Mouse (Mus musculus) limb, embryonic 15.5 days (tissue): ENCODE data around the gene Fstl1. TPM values are rescaled to one million over a fixed set of nuclear protein-coding genes. Genes with fewer than 3 reads are reported as not detected.

Experiments used
- ATAC-seq: fragments of 200-750 bp; cut with Nextera tagmentation; 2 replicates; pipeline ENCODE4 v1.8.0; 2017; ENCODE audit warnings: low read depth, moderate TSS enrichment; ENCODE audit not compliant: insufficient number of reproducible peaks, low FRiP score, low TSS enrichment
- H3K27ac ChIP-seq: fragments of 300-500 bp; sonication (generic); 2 replicates; pipeline ENCODE4 v1.5.1; 2015; ENCODE audit warnings: moderate library complexity, mild to moderate bottlenecking, inconsistent platforms
- H3K27me3 ChIP-seq: fragments of 300-500 bp; sonication (generic); 2 replicates; pipeline ENCODE4 v1.6.1; 2015; ENCODE audit warnings: inconsistent platforms
- H3K36me3 ChIP-seq: fragments of 300-500 bp; sonication (generic); 2 replicates; pipeline ENCODE4 v1.6.1; 2015; ENCODE audit warnings: inconsistent platforms
- H3K4me1 ChIP-seq: fragments of 300-500 bp; sonication (generic); 2 replicates; pipeline ENCODE4 v1.6.1; 2015; ENCODE audit warnings: inconsistent platforms
- H3K4me2 ChIP-seq: fragments of 300-500 bp; sonication (generic); 2 replicates; pipeline ENCODE4 v1.6.1; 2015; ENCODE audit warnings: mild to moderate bottlenecking, inconsistent platforms
- H3K4me3 ChIP-seq: fragments of 300-500 bp; sonication (generic); 2 replicates; pipeline ENCODE4 v1.5.1; 2015; ENCODE audit warnings: mild to moderate bottlenecking, inconsistent platforms
- H3K9ac ChIP-seq: fragments of 300-500 bp; sonication (generic); 2 replicates; pipeline ENCODE4 v1.6.1; 2015; ENCODE audit warnings: inconsistent platforms
- H3K9me3 ChIP-seq: fragments of 300-500 bp; sonication (generic); 2 replicates; pipeline ENCODE4 v1.6.1; 2016; ENCODE audit warnings: inconsistent platforms
- WGBS: fragments of 180-500 bp; shearing (Covaris S2); methylation state at CpG from one replicate; pipeline ENCODE4 v1.1.7; 2015; 5-methylcytosine and 5-hydroxymethylcytosine counted together
- polyA plus RNA-seq: library from polyadenylated mRNA; unstranded; fragments of >200 nt; fragmentation: Nextera tagmentation; extraction: Ambion mirVana; gene quantifications from 2 replicates; pipeline ENCODE4 v1.2.1, GENCODE M21; 2015

Gene Fstl1
- polyA plus RNA-seq, 1 experiment from 2014 or later = 854 TPM

DNA sequence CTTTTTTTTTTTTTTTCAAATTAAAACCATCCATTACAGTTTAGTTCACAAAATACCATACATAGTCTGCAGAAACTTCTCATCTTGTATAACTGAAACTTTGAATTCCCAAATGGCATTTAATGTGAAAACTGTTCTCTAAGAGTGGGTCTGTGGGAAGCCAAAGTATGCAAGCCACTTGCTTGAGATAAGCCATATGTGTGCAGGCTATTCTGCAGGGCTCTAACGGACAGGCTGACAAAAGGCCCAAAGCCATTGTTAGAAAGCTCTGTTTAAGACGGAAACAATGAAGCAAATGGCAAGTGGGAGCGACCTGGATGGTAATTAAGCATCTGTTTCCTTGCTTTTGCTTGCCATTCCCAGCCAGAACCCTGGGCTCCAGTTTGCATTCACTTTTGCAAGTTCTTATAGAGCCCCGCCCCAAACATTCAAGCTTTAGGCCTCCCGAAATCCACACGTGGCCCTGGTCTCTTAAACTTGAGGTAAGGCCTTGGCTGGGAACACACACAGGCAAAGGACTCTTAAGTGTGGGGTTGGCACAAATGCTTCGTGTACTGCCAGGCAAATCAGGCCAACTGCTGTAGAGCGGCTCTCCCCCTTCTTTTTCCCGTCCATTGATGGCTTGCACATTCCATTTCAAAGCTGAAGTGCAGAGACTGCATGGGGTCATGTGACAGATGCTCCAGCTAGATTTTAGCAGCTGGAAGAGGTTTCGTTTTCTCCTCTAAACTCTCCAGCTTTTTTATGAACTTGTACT is 32.4 kb downstream of the Fstl1 start:
- H3K4me2 ChIP-seq = peak overlapping the region; percentile 0; the same call in 1 of the 2 replicates
- H3K27me3 ChIP-seq = no peaks in the 10 kb centered on the region
- peak overlapping the region; percentile 81 for H3K27ac ChIP-seq
- H3K9me3 ChIP-seq = no peaks in the 10 kb centered on the region
- 24% methylated on average over 10 of the region's 10 CpGs for WGBS
- peak; percentile 75 for ATAC-seq
- H3K36me3 ChIP-seq = peaks cover 28% of the 10 kb centered on the region
- peaks cover 66% of the 10 kb centered on the region for H3K4me1 ChIP-seq
- H3K9ac ChIP-seq = no peak overlapping the region
- H3K4me3 ChIP-seq = no peak overlapping the region

DNA sequence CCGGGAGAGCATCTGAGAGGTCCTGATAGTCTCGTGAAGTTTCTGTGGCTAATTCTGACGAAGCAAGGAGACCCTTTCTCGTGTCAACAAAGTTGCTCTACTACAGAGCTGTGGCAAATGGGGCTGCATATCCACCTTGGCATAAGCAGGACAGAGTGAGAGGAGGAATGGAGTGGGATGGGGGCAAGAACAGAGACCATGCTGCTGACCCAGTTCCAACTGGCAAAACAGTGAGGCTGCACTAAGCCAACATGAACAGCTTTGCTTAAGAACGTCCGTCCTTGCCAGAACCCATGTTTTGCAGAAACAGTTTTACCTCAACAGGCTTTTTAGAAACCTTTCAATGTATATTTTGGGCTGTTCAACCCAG is 32.9 kb downstream of the Fstl1 start:
- H3K27ac ChIP-seq = peak overlapping the region; percentile 81
- peaks cover 68% of the 10 kb centered on the region for H3K4me1 ChIP-seq
- H3K9me3 ChIP-seq = no peaks in the 10 kb centered on the region
- H3K4me3 ChIP-seq = no peak overlapping the region
- 0 out of 2 replicates have a peak, but pooled peaks have one; percentile 27 for ATAC-seq
- peaks cover 22% of the 10 kb centered on the region for H3K36me3 ChIP-seq
- no peak overlapping the region for H3K9ac ChIP-seq
- WGBS = 32% methylated on average over 6 of the region's 6 CpGs
- peak overlapping the region; percentile 0; the same call in 1 of the 2 replicates for H3K4me2 ChIP-seq
- H3K27me3 ChIP-seq = no peaks in the 10 kb centered on the region

DNA sequence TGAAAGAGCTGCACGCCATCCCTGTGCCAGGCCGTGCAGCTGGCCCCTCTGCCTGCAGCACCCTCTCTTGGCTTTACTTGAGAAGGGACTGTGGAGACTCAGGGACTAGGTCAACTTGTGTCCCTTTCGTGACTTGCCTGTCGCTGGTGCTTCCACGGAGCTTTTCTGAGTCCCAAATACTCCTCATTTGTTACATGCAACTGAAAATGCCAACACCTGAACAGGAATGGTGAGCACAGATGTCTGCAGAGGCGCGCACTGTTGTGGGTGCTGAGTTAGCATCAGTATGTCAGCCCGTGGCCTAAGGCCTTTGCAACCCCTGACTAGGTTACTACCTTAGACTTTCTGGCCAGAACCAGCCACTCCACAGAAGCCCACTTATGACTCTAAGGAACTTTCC is 35.2 kb downstream of the Fstl1 start:
- no peak overlapping the region for H3K4me2 ChIP-seq
- peaks cover 56% of the 10 kb centered on the region for H3K4me1 ChIP-seq
- no peak overlapping the region for H3K4me3 ChIP-seq
- H3K9me3 ChIP-seq = no peaks in the 10 kb centered on the region
- ATAC-seq = no peak
- H3K36me3 ChIP-seq = peaks cover 32% of the 10 kb centered on the region
- H3K27ac ChIP-seq = no peak overlapping the region
- H3K27me3 ChIP-seq = no peaks in the 10 kb centered on the region
- no peak overlapping the region for H3K9ac ChIP-seq
- WGBS = 87% methylated on average over 8 of the region's 8 CpGs

DNA sequence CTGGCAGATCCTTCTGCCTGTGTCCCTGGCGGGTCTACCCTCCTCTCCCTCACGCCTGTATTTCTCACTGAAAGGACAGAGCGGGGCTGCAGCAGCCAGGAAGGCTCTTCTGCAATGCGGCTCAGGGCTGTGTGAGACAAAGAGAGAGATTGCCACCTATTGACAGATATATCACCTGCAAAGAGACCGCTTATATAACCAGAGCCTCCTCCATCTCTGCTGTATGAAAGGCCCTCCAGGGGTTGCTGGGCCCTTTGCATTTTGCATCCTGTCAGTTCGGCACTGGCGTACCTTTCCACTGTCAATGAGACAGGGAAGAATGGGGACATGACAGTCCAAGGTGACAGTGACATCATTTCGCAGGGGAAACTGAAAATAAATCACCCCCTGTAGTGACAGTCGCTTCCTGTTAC is 35.8 kb downstream of the Fstl1 start:
- WGBS = 44% methylated on average over 9 of the region's 9 CpGs
- H3K4me1 ChIP-seq = peaks cover 50% of the 10 kb centered on the region
- no peak overlapping the region; the same call in 1 of the 2 replicates for H3K27ac ChIP-seq
- H3K4me2 ChIP-seq = no peak overlapping the region
- H3K27me3 ChIP-seq = no peaks in the 10 kb centered on the region
- H3K36me3 ChIP-seq = peaks cover 29% of the 10 kb centered on the region
- H3K9me3 ChIP-seq = no peaks in the 10 kb centered on the region
- ATAC-seq = no peak
- no peak overlapping the region for H3K4me3 ChIP-seq
- no peak overlapping the region for H3K9ac ChIP-seq

DNA sequence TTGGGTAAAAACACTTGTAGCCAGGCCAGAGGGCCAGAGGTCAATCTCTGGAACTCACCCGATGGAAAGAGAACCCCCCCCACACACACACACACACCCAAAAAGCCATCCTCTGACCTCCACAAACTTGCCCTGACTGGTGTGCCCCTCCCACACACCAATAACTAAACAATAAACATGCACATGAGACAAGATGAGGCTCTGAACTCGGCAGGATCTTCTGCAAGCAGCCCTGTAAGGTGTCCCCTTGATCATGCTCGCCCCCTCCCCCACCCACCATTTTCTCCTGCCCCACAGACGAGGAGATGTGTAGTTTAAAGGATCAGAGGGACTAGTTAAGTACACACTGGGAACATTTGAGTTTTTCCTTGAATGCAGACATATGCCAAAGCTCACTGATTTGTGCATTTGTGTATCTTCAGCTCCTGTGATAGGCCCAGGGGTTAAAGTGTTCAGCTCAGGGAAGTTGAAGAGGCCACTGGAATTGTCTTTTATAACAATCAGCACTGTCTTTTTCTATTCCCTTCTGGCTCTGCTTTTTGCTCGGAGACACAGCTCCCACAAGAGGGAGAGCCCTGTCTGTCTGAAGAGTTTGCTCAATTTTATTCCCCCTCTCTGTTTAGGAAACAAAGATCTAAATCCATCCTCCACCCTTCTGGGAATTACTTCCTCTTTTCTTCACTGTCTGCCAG is 37.2 kb downstream of the Fstl1 start:
- no peak for ATAC-seq
- no peak overlapping the region for H3K4me2 ChIP-seq
- H3K36me3 ChIP-seq = peaks cover 37% of the 10 kb centered on the region
- H3K4me3 ChIP-seq = no peak overlapping the region
- no peaks in the 10 kb centered on the region for H3K9me3 ChIP-seq
- peaks cover 40% of the 10 kb centered on the region for H3K4me1 ChIP-seq
- peak overlapping the region; percentile 63 for H3K27ac ChIP-seq
- no peak overlapping the region for H3K9ac ChIP-seq
- 31% methylated on average over 5 of the region's 5 CpGs for WGBS
- no peaks in the 10 kb centered on the region for H3K27me3 ChIP-seq

DNA sequence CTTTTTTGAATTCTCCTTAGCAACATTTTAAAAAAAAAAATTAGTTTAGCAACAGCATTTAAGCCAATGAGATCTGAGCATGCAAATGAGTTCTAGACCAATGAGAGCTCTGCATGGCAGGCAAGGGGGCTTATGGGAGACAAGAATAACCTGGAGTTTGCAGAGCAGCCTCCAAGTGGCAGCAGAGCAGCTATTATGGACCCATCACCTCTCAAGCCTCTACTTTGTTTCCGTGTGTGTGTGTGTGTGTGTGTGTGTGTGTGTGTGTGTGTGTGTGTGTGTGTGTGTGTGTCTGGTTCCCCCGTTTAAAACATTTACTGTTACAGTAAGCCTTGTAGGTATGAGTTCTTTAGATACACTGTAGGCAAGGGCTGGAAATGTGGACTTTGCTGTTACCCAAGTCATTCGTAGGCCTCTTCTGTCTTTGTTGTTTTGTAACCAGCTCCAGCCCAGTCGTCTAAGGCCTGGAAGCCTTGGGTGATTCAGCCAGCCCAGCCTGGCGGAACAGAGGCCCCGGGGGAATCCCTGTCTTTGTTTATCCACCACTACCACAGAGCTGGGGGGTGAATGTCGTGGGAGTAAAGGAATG is 37.8 kb downstream of the Fstl1 start:
- peaks cover 44% of the 10 kb centered on the region for H3K36me3 ChIP-seq
- H3K4me2 ChIP-seq = no peak overlapping the region
- no peak overlapping the region for H3K9ac ChIP-seq
- peak; percentile 79 for ATAC-seq
- H3K27ac ChIP-seq = peak overlapping the region; percentile 70
- no peak overlapping the region for H3K4me3 ChIP-seq
- WGBS = 30% methylated on average over 7 of the region's 7 CpGs
- H3K27me3 ChIP-seq = no peaks in the 10 kb centered on the region
- H3K9me3 ChIP-seq = no peaks in the 10 kb centered on the region
- H3K4me1 ChIP-seq = peaks cover 34% of the 10 kb centered on the region

DNA sequence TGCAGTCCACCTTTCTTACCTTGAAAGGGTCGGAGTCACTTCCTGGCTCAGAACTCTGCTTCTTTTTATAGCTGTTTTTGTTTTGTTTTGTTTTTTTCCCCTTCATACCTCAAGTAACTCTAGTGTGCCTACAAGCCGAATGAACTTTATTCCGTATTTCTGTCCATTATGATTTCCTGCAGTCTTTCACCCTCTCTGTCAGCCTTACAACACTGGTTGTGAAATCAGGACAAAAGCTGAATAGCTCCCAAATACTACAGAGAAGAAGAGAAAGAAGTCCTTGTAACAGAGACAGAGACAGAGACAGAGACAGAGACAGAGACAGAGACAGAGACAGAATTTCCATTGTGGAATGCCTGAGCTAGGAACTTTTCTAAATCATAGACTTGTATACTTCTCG is 41.3 kb downstream of the Fstl1 start:
- peaks cover 62% of the 10 kb centered on the region for H3K36me3 ChIP-seq

DNA sequence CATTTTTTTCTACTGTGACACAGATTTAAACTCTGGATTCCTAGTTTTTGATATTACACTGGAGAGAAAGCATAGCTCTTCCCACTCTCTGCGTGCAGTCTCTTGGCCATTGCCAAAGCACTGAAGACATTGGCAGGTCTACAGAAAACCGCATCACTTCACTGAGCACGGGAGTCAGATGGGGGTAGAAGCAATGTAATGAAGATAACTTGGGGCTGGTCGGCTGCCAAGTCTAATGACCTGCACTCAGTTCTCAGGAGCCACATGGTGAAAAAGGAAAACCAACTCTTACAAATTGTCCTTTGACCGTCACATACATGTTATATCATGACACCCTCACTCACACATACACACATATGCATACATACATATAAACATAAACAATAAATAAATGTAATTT is 47.3 kb downstream of the Fstl1 start:
- WGBS = 72% methylated on average over 5 of the region's 5 CpGs
- H3K27me3 ChIP-seq = no peaks in the 10 kb centered on the region
- H3K9me3 ChIP-seq = no peaks in the 10 kb centered on the region
- peaks cover 93% of the 10 kb centered on the region for H3K36me3 ChIP-seq
- no peak overlapping the region for H3K9ac ChIP-seq
- ATAC-seq = no peak
- H3K4me3 ChIP-seq = no peak overlapping the region
- no peak overlapping the region for H3K27ac ChIP-seq
- no peak overlapping the region for H3K4me2 ChIP-seq
- H3K4me1 ChIP-seq = no peaks in the 10 kb centered on the region

More for the DNA sequence above, 41.3 kb downstream of the Fstl1 start:
- 88% methylated on average over 4 of the region's 4 CpGs for WGBS
- Histone ChIP-seq H3K9me3 (no peaks in the 10 kb centered on the region), H3K4me2 (no peak overlapping the region), H3K4me1 (peaks cover 15% of the 10 kb centered on the region), H3K27me3 (no peaks in the 10 kb centered on the region), H3K9ac (no peak overlapping the region), H3K27ac (no peak overlapping the region), H3K4me3 (no peak overlapping the region)
- no peak for ATAC-seq

DNA sequence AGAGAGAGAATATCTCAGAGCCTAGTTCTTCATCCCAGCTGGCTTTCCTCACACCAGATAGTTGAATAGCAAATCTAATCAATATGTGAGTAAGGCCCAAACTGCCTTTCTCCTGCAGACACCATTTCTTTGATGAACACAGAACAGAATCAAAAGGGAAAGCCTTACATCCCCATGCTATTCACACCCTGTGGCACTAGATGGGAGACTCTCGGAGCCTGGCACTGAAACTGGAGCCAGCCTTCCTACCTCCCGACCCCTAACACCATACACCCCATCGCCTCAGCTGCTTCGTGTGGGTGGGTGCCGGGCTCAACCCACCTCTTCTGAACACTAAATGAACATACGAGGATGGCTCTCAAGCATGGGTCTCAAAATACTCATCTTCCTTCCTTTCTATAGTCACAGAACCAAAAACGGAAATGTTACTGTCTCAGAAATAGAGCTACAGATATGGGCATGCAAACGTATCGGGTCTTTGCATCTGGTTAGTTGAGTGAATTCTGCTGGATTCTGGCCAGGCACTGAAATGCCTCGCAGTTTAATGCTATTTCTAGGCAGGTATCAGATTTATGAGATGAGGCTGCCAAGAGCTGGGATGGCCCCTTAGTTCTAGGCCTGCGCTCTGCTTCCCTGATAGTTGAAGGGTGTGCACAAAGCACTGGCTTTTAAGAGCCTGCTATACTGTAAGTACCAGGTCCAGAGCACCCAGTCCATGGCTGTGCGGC is 48.3 kb downstream of the Fstl1 start:
- Histone ChIP-seq H3K27me3 (no peaks in the 10 kb centered on the region), H3K9me3 (no peaks in the 10 kb centered on the region), H3K9ac (no peak overlapping the region), H3K4me2 (no peak overlapping the region), H3K4me3 (no peak overlapping the region), H3K4me1 (no peaks in the 10 kb centered on the region), H3K27ac (no peak overlapping the region), H3K36me3 (peaks cover 96% of the 10 kb centered on the region)
- 78% methylated on average over 12 of the region's 12 CpGs for WGBS
- ATAC-seq = no peak

DNA sequence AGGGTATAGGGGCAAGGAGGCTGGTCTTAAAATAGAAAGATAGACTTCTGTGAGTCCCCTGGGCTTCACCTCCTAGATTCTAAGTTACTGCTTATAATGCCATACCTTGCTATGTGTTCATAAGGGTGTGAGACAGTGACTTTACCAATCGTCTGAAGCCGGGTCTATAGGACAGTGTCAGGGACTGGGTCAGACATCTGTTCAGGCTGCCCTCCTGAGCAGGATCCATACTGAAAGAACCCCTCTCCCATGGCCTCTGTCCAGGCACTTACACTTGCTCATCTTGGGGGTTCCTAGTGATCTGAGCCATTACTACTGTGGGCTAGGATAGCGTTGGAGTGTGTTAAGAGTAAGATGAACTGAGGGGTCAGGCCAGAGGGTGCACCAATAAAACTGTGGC is 49.6 kb downstream of the Fstl1 start:
- Histone ChIP-seq H3K36me3 (peaks cover 96% of the 10 kb centered on the region), H3K4me2 (no peak overlapping the region), H3K27me3 (no peaks in the 10 kb centered on the region), H3K4me3 (no peak overlapping the region), H3K4me1 (no peaks in the 10 kb centered on the region), H3K9me3 (no peaks in the 10 kb centered on the region), H3K9ac (no peak overlapping the region), H3K27ac (no peak overlapping the region)
- no peak for ATAC-seq
- WGBS = 91% methylated on average over 3 of the region's 3 CpGs

DNA sequence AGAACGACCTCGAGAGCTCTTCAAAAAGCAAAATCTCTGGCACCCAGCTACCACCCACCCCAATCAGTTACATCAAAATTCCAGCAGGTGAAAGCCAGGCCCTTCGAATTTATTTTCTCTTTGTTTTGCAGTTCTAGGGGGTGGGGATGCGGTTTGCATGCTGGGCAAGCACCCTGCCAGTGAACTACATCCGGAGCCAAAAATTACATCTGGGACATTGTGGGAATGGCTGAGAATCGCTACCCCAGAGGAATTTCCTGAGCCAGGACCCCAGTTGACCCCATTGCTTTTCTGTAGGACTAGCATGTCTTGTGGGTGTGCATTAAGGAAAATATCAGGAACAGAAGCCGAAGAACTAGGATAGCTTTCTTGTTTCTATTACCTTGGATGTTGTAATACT is 54.4 kb downstream of the Fstl1 start:
- 80% methylated on average over 7 of the region's 7 CpGs for WGBS
- Histone ChIP-seq H3K4me2 (no peak overlapping the region), H3K4me3 (no peak overlapping the region), H3K27me3 (no peaks in the 10 kb centered on the region), H3K36me3 (peaks cover 94% of the 10 kb centered on the region), H3K9me3 (no peaks in the 10 kb centered on the region), H3K9ac (no peak overlapping the region), H3K27ac (no peak overlapping the region), H3K4me1 (no peaks in the 10 kb centered on the region)
- no peak for ATAC-seq
